Mouse (Mus musculus) natural killer cell, adult 2 months (primary cell): ENCODE results near the gene Necab3.
A peak's percentile ranks its signal among the peaks of the same experiment; 100 is the strongest.

Experiments used
- DNase-seq, 2 experiments: peaks; one replicate each; pipeline ENCODE4 v3.0.0; 2022; ENCODE audit warnings: low spot score in 2 of 2

Gene Necab3

DNA sequence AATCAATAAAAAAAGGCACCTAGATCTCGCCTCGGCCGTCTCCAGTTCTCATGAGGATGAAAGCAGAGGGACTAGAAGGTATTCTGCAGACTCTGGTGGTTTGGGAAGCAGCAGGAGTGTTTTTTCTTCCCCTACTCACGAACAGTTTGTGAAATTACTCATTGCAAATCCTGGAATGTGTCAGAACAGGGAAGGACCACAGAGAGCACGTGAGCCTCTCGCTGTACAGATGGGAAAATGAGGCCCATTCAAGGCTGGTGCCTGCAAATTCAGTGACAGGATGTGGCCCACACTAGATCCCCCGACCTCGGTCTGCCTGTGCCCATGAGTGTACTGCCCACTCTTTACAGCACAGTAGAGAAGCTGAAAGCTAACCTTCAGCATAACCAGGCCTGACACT lies 13.3 kb upstream of the Necab3 start:
- DNase-seq, result no peak

DNA sequence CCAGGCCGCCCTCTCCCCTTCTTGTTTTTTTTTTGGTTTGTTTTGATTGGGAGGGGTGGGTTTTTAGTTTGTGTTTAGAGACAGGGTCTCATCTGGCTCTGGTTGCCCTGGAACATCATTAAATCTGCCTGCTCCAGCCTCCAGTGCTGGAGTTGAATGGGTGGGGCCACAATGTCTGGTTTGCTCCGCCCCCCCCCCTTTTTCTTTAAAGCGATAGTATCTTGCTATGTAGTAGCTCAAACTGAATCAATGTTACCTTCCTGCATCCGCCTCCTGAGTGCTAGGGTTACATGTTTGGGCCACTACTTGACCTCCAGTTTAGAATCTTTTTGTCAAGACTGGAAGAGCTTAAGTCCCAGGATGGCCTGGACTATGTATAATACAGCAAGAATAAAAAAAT lies 12.6 kb upstream of the Necab3 start:
- DNase-seq, result no peak

DNA sequence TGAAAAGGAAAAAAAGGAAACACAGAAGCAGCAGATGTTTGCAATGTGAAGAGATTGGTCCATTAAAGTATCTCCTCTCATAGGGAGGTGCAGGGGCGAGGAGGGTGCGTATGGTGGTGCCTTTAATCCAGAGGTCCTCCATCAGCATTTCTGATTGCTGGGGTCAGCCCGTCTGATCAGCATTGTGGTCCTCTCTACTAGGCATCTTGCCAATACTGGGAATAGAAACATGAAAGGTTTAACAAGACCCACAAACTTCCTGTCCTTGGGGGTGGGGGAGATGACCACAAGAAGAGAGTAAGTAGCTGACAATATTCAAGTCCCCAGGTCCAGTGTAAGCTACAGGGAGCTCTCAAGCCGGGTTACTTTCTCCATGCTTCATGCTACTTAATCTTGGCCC lies 12.0 kb upstream of the Necab3 start:
- DNase-seq, result no peak

DNA sequence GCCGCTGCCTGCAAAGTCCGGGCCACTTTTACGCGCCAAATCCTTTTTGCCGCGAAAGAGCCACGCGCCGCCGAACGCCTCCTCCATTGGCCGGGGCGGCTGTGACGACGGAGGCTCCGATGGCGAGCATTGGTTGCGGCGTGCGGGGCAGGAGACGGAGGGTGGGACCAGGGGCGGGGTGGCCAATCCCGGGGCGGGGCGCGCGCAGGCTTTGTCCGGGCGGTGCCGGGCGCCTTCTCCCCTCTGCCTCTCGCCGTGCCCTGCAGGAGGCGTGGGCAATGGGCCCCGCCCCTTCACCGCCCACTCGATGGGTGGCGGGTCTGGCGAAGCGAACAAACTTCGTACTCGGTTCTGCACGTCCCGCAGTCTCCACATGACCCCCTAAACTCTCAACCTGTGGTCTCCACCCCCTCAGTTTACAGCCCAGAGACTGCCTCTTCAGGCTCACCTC lies 11.2 kb upstream of the Necab3 start, which contains the start of gene E2f1:
TSS of gene E2f1 (minus strand) at position 57 of the 451 bp plus-strand sequence.
- DNase-seq, result peak; percentile 88 to 92

DNA sequence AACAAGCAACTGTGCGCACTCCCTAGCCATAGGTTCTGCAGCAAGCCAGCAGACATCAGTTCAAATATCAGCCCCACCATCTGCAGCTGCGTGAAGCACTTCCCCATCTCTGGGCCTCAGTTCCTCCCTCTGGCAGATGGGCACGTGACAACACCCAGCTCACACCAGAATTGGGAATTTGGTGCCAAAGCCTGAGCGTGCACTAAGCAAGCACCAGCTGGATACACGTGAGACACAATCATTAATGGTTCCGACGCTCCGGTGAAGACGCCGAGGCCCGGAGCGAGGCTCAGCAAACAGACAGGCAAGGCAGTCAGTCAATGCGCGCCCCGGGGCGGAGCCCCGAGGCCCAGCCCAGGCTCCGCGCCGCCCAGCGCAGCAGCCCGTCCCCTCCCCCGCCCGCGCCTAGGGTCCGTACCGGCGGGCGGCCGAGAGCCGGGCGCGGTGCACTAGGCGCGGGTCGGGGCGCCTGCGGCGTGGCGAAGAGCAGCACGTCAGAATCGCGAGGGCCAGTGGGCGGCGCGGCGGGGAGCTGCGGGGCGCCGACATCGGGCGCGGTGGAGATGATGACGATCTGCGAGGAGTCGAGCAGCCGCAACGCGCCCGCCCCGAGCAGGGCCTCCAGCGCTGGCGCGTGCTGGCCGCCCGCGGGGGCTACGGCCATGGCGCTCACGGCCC lies 10.5 kb upstream of the Necab3 start:
- DNase-seq, result peak in 1 of 2 experiments; percentile 48

DNA sequence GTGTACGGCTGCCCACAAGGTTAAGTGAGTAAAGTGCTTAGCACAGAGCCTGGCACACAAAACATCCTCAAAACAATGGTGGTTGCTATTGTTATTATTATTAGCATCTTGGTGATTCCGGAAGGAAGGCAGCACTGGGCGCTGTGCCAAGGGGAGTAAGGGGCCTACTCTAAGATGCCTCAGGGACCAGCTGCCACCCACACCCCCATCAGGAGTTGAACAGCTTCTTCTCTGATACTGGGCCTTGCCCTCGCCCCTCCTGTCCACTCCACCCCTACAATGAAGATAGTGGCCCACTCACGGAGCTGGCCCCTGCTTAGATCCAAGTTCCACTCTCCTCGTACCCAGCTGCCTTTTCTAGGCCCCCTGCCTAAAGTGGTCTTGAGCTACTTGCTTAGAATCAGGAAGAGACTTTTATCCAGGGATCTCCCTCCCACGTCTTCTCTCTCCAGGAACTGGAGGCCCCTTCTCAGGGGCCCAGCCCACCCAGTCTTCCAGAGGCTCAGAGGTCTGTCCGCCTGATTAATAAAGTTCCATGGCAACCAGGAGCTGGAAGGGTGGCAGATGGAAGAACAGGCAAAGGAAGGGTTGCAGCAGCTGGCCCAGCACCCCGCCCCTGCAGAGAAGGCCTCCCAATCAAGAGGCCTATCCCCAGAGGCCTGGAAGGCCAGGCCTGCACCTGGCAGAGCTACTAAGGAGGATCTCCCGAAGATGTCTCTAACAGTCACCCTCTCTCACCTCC lies 9.8 kb upstream of the Necab3 start:
- DNase-seq, result no peak

DNA sequence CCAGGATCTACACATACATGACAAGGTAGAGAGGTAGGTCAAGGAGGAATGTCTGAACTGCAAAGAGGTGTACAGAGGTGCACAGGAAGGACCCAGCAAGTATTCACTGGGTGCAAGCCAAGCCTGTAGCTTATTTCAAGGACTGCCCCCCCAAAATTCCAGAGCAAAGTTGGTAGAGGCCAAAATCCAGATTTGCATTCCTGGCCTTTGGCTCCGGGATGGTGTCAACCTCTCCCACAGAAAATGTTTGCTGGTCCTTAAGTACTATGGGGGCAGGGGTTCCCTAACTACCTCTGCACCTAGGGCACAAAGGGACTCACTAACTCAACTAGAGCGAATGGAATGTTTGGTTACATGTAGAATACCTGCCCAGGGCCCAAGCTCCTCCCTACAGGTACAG lies 9.1 kb upstream of the Necab3 start:
- no peak for DNase-seq

DNA sequence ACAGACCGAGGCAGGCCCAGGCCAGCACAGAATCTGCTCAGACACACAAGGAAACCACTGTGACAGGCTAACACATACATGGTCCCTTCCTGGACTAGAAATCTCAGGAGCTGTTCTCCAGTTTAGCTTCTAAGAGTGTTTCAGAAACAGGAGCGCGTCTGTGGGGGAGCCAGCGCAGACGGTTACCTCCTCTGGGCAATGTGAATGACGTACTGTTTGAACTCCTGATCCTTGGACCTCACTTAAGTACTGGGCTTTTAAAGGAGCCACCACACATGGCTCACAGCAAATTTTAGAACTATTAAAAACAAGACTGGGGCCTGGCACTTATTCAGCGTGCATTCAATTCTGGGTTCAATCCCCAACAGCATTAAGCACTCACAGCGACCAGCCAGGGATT lies 8.0 kb upstream of the Necab3 start:
- DNase-seq, result no peak

DNA sequence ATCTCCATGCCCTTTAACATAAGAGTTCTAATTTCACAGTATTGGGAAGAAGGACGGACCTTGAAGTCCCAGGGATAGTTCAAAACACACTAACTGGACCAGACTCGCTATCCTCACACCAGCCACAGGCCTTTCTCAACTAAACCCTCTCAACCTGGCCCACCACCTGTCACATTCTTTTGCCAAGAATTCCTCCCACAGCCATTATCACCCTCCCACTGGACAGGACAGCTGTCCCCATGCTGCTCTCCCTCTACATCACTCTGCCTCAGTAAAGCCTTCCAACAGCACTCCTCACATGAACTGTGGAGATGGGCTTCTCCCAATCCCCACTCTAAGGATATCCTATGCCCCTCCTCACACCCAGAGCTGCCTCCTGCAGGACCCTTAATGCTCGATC lies 6.9 kb upstream of the Necab3 start:
- no peak for DNase-seq

DNA sequence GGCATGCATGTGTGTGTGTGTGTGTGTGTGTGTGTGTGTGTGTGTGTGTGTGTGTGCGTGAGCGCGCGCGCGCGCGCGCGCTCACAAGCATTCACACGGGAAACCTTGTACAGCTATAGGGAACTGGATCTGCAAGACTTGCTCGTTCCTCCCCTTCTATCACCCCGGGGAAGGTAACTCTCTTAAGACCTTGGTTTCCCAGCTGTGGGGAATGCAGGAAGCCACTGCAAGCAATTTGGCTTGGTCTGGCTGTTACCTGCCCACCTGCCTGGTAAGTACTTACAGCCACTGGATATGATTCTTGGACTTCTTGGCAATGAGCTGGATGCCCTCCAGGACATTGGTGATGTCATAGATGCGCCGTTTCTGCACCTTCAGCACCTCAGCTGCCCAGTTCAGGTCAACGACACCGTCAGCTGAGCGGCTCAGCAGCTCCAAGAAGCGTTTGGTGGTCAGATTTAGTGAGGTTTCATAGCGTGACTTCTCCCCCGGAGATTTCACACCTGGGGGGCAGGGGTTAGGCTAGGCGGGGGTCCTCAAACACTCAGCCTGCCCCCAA lies 5.0 kb upstream of the Necab3 start:
- DNase-seq, result no peak

DNA sequence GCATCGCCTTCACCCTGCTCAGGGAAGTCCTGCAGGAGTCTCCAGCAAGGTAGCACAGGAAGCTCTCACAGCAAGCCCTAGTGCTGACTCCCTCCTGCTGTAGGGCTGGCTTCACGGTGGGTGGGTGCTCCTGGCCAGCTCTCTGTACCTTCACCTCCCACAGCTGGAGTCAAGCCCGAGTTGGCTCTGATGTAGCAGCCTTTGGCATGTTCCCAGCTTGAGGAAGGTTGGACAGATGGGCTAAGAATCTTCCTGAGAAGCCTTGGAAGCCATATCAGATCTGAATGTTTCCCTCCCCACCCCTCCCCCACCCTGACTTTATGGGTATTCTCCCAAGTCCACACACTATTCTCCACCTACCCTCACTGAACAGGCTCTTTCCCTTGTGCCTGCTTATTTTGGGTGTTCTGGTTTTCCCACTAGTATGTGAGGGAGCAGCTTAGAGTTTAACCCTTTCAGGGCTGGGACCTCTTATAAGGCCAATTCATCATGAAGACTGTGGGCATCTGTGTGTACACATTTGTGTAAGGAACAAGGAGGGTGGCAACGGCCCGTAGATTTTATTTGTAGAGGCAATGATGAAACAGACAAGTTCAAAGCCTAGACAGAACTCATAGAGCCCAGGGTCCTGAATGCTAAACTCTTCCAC lies 1.4 kb downstream of the Necab3 start:
- DNase-seq, result no peak

DNA sequence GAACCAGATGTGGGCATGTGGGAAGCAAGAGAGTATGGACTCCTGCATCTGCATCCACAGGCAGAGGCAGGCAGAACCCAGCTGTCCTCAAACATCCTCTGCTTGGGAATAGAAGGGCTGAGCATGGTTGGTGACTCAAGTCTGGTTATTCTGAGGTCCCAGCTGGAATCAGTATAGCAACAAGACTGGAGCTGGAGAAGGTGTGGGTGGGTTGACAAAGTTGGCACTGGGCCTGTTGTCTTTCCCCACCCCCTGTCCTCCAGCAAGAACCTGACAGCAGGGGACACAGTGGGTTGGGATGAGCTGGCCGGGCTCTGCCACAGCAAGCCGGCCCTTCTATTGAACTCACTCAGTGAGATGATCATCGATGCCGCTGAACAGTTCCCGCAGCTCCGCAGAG lies 3.5 kb downstream of the Necab3 start:
- DNase-seq, result no peak

DNA sequence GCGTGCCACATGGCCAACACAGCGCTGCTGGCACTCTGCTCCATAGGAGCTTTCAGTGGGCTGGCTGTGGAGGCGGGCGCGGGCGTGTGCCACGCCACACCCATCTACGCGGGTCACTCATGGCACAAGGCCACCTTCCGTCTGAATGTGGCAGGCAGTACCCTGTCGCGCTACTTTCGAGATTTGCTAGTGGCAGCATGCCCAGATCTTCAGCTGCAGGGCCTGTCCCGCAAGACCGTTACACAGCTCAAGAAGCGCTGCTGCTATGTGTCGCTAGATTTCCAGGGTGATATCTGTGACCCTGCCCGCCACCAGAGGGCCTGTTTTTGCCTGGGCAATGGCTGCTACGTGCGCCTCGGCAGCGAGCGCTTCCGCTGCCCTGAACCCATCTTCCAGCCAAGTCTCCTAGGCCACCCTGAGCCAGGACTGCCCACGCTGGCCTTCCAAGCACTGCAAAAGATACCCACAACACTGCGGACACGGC lies 6.2 kb downstream of the Necab3 start:
- DNase-seq, result peak; percentile 54 to 64

DNA sequence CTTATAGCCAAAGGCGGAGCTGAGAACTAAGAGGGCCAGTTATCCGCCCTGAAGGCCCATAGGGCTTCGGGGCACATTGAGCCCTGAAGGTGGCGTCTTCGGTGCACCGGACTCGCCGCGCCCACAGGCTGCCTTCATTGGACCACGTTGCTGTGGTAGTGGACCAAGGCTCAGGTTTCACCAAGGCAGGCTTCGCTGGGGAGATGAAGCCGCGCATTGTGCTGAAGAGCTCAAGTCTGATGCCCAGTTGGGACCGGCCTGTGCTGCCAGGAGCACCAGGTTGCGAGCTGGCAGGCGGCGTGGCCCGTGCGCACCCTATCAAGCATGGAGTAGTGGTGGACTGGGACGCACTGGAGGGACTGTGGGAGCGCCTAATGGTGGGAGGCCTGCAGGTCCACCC lies 6.8 kb downstream of the Necab3 start:
- DNase-seq, result no peak

DNA sequence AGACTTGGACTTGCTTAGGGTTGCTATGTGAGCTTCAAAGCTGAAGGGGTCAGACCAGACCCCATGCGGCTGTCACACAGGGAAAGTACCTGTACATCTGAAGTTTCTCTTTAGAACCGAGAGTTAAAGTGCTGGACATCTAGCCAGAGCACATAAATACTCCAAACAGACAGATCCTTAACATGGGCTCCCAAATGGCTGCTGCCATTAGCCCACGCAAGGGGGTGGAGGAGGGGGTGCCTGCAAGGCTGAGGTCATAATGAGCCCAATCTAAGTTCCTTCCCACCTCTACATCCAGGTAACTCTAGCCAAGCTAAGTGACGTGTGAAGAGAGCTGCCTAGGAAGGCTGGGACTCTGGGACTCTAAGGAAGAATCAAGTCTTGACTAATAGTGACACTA lies 7.2 kb downstream of the Necab3 start, which contains the start of gene Actl10:
TSS of gene Actl10 (plus strand) at position 301 of the 400 bp plus-strand sequence.
- DNase-seq, result no peak

DNA sequence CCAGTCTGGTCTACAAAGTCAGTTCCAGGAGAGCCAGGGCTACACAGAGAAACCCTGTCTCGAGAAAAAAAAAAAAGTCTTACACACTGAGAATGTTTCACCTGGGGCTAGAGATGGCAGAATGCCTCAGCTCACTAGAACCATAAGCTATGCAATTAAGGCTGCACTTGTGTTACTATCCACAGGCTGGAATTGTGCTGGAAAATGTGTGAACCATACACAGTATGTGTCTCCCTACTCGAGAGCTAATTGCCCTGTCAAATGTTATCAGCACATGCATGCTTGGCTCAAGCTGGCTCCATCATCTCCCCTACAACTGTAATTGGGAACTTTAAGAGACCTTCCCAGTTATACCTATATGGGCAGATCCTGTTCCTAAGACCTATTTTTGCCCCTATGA lies 7.8 kb downstream of the Necab3 start:
- no peak for DNase-seq

DNA sequence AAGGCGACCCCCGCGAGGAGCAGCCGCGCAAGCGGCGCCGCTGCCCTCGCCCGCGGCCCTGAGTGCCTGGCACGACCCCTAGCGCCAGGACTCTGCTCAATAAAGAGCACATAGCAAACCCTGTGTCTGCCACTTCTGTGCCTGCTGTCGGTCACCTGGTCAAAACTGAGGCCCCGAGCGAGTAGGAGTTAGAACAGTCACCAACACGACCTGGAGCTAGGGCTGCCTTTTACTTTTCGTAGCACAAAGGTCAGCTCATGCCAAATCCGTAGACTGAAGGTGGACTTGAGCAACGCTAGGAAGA lies 8.9 kb downstream of the Necab3 start:
- DNase-seq, result no peak

DNA sequence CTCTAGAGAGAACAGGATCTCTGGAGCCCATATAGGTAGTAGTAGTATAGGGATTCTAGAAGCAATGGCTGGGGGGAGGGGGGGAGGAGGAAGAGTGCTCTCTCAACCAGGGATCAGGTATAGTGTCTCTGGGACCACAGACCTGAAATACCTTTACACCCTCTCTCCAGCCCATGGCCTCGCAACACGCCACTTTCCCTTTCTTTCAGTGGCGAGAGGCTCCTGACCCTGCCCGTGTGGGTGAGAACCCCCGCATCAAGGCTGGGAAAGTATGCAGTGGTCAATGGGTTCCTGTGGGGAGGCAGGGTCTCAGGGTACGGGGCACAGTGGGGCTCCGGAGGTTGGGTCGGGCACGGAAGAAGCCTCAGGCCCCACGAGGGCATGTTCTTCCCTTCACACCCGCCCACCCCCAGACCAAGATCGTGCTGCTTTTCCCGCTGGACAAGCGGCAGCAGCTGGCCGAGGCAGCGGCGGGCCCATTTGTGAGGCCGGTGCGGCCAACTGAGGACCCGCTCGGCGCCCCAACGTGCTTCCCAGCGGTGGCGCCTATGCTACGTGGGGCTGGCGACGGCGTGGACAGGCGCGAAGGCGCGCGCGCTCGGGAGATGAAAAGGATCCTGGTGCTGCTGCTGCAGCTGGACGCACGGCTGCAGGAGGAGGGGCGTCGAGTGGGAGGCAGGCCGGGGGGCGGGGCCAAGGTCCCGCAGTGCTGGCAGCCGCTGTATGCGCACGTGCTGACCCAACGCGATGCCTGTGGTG lies 9.4 kb downstream of the Necab3 start:
- DNase-seq, result no peak

DNA sequence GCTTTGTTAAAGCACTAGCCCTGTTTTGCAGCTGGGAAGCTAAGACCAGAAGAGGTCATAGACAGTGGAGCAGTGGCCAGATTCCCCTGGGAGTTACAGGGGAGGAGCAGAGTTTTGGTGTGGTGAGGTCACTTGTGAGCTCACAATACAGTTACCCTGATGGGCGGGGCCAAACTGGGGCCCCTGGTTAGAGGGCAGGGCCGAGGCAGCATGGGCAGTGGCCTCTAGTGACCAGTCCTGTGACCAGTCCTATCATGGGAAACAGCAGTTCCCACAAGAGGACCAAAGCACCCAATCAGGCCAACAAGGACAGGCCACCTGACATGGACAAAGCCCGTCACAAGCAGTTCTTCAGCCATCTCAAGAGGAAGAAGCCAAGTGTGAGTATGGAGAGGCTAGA lies 10.0 kb downstream of the Necab3 start:
- DNase-seq, result no peak

DNA sequence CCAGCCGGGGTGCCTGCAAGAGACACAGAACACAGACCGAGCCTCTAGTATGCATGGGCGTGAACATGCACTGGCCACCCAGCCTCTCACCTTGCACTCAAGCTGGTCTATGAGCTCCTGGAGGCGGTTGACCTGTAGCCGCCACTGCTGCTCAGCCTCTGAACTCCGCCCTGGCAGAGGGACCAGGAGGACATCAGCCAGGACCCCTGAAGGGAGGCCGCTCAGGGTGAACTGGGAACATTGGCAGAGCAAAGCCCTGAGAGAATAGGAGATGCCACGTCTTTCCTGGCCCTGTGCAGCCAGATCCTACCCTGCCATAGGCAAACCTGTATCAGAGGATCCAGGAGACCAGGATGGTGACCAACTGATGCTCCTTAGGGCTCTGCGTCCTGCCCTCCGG lies 12.0 kb downstream of the Necab3 start, which contains the start of gene 1700003F12Rik:
TSS of gene 1700003F12Rik (plus strand) at position 375 of the 400 bp plus-strand sequence.
- DNase-seq, result no peak

DNA sequence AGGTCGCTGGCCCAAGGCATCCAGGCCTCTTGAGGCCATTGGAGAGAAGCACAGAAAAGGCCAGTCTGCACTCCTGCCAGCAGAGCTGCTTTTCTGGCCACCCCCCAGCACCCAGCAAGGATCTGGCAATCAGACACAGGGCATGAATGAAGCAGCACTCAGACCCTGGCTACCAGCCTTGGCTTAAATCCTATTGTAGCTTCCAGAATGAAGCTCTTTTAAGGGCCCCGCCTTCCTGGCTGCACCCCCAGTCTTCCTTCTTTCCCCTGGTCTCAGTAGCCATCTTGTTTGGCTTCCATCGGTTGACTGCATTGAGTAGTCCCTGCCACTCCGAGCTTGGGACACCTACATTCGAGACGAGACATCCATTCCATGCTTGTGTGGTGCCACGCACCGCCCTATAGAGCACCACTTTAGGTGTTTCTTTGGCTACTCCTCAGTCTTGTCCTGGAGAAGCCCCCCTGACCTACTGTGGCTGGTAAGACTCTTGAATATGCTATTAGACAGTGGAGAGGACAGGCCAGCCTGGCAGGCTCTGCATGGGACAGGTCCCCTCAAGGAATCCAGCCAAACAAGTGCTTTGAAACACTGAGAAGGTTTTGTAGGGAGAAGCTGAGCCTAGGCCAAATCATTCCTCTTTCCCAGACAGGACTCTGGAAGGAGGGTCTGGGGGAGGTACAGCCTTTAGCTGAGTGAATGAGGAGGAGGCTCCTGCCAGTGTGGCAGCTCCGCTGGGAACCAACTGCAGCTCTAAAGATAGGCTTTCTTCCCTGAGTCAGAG lies 14.9 kb downstream of the Necab3 start:
- DNase-seq, result no peak
